Mouse (Mus musculus) monocyte, adult 5-6 weeks (primary cell): ENCODE measurements around the gene Rreb1. TPM values are rescaled to one million over a fixed set of nuclear protein-coding genes. Genes with fewer than 3 reads are reported as not detected.
A peak's percentile ranks its signal among the peaks of the same experiment; 100 is the strongest.

Experiments used
- ATAC-seq: fragments of 153-309, 156-312 bp; replicated peaks from 2 replicates; pipeline ENCODE4 v1.8.0; 2017; ENCODE audit warnings: mild to moderate bottlenecking; ENCODE audit not compliant: low TSS enrichment, insufficient number of reproducible peaks, severe bottlenecking, poor library complexity, low FRiP score
- total RNA-seq: library from RNA; stranded (forward); fragments of 200-1000, 200-491, 200-594 nt; gene quantifications from 3 replicates; pipeline ENCODE4 v1.2.3, GENCODE M21; 2017

The Rreb1 gene
- total RNA-seq, 1 experiment from 2014 or later = 18.2 TPM

GRCm38 (mm10) chr13:37974731-37975130 is 196.5 kb downstream of the Rreb1 start:
- no peak for ATAC-seq

- no peak for ATAC-seq
These were observed 201.3 kb downstream of the Rreb1 start for GRCm38 (mm10) chr13:37979506-37979905.

GRCm38 (mm10) chr13:37980346-37980745 is 202.1 kb downstream of the Rreb1 start:
- ATAC-seq = no peak

GRCm38 (mm10) chr13:37981063-37981462 is 202.9 kb downstream of the Rreb1 start:
- ATAC-seq = no peak

- ATAC-seq = no peak
These were observed 208.0 kb downstream of the Rreb1 start for GRCm38 (mm10) chr13:37986166-37986565.

GRCm38 (mm10) chr13:37989701-37990100 is 211.5 kb downstream of the Rreb1 start:
- no peak for ATAC-seq

GRCm38 (mm10) chr13:37992638-37993371 is 214.6 kb downstream of the Rreb1 start:
- no peak for ATAC-seq

- no peak for ATAC-seq
These were observed 215.1 kb downstream of the Rreb1 start for GRCm38 (mm10) chr13:37993376-37993703.

GRCm38 (mm10) chr13:37993704-37994404 is 215.7 kb downstream of the Rreb1 start, which contains the start of gene Ssr1:
Gene Ssr1, minus strand, starts transcription at chr13:37994217.
- ATAC-seq = peak; percentile 91

GRCm38 (mm10) chr13:37994405-37994749 is 216.2 kb downstream of the Rreb1 start:
- no peak for ATAC-seq

GRCm38 (mm10) chr13:37999713-38000112 is 221.5 kb downstream of the Rreb1 start:
- ATAC-seq = no peak

Other genes with a start within 250 kb of the Rreb1 start
- 66.0 to 74.1 TPM (median 72.0 TPM) in 3 replicates for gene Ssr1, start 215.8 kb downstream of the Rreb1 start, total RNA-seq